Mouse (Mus musculus): ENCODE measurements around the gene Ralgds.
A peak's percentile ranks its signal among the peaks of the same experiment; 100 is the strongest.
"Not testable (repeated sequence)": the region's sequence is repeated elsewhere in the genome, so short reads cannot be mapped to it uniquely, and the experiment has no call there.

Gene Ralgds

DNA sequence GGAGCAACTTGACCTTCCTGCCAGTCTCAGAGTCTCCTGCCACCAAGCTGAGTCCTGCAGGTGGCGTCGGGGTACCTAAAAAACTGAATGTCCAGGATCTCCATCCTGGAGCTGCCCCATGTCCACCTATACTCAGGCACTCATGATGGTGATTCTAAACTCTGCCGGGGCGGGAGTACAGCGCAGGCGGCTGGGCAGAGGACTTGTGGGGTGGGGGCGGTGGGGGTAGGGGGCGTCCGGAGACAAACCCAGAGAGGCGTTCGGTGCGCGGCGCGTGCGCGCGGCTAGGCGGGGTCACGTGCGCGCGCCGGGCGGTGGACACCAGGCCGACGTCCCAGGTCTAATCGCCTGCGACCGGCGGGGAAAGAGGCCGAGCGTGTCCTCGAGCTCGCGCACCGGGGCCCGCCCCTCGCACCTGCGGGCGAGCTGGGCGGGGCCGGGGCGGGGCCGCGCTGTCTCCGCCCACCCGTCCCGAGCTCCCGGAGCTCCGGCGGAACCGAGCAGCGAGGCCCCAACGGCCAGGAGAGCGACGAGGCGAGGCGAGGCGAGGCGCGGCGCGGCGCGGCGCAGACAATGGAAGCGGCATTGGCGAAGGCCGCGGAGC lies at the start of gene Ralgds:
Ralgds (plus strand) TSS at position 328 of the 604 bp plus-strand sequence.
- peak; percentile 65 to 66 for DNase-seq (ENCODE audit: low spot score in 2 of 2)

GRCm38 (mm10) chr2:28463919-28464318 lies 49.0 kb upstream of the Ralgds start:
- peak; percentile 22 to 54 for DNase-seq (ENCODE audit: low spot score in 2 of 2)

DNA sequence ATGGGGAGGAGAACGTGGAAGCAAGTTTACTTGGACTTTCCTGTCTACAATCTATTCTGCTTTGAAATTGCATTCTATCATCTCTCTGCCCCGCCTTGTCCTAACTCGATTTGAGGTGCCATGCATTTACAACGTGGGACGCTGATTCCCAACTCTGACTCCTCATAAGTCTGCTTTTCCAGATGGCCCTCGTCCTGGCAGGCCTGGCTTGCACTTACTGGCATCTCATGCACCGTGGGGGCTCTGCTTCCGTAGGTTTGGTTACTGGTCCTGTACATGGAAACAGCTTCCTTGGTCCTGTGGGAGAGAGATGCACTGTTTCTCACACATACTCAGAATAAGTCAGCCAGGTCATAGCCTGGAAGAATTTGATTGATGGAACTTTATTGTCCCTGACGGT lies 48.0 kb upstream of the Ralgds start:
- no peak for DNase-seq (ENCODE audit: low spot score in 2 of 2)

- DNase-seq (ENCODE audit: low spot score in 2 of 2): peak; percentile 50 to 56
Measured at GRCm38 (mm10) chr2:28465836-28466518, 46.9 kb upstream of the Ralgds start, which contains the start of gene 1700007K13Rik. TSS of gene 1700007K13Rik (minus strand) at chr2:28466332.

DNA sequence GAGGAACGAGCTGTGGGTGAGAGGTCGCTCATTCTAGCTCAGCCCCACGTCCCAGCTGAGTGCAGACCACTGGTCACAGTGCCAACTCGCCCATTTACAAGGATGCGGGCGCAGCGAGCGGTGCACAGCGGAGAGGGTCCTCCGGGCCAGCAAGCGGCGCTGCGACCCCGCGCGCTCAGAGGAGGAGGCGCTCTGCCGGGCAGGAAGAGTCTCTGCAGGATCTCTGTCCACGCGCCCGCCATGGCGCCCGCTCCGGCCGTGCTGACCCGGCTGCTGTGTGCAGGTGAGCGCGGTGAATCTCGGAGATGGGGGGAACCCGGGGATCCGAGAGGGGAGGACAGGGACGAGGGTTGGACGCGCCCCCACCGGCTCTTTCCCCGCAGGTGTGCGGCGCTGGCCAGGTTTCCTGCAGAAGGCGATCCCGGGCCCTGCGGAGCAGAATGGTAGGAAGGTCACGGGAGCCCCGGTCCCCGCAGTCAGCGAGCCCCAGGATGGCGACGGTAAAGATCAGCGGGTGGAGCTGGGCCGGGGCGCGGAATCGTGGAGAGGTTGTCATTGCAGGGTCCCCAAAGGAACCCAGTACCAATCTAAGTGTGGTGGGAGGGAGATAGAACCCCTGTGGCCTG lies 45.0 kb upstream of the Ralgds start, which contains the start of gene Mrps2:
Mrps2 (plus strand) TSS at position 207 of the 626 bp plus-strand sequence.
- peak; percentile 75 to 76 for DNase-seq (ENCODE audit: low spot score in 2 of 2)

GRCm38 (mm10) chr2:28468486-28469225 lies 44.3 kb upstream of the Ralgds start:
- no peak for DNase-seq (ENCODE audit: low spot score in 2 of 2)

DNA sequence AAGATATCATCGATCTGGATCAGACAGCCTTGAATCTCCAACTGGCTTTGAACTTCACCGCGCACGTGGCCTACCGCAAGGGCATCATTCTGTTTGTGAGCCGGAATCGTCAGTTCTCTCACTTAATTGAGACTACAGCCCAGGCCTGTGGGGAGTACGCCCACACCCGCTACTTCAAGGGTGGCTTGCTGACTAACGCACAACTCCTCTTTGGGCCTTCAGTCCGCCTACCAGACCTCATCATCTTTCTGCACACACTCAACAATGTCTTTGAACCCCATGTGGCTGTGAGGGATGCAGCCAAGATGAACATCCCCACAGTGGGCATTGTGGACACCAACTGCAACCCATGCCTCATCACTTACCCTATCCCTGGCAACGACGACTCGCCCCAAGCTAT lies 43.5 kb upstream of the Ralgds start:
- no peak for DNase-seq (ENCODE audit: low spot score in 2 of 2)

GRCm38 (mm10) chr2:28470591-28470990 lies 42.3 kb upstream of the Ralgds start:
- no peak for DNase-seq (ENCODE audit: low spot score in 2 of 2)

DNA sequence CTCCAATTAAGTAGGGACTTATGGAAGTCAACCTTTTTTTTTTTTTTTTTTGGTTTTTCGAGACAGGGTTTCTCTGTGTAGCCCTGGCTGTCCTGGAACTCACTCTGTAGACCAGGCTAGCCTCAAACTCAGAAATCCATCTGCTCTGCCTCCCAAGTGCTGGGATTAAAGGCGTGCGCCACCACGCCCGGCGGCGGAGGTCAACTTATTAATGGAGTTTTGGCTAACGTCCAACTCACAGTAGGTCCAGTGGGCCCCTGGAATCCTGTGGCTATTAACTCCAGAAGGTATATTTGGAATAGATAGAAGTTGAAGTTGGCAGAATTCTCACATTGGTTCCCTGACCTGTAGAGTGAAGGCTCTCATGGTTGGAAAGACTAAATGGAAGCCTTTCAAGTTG lies 40.9 kb upstream of the Ralgds start:
- DNase-seq (ENCODE audit: low spot score in 2 of 2): not testable (repeated sequence)

GRCm38 (mm10) chr2:28477993-28478392 lies 34.9 kb upstream of the Ralgds start:
- not testable (repeated sequence) for DNase-seq (ENCODE audit: low spot score in 2 of 2)

- DNase-seq (ENCODE audit: low spot score in 2 of 2): no peak
Measured at GRCm38 (mm10) chr2:28479208-28480204, 33.4 kb upstream of the Ralgds start.

- no peak for DNase-seq (ENCODE audit: low spot score in 2 of 2)
Measured at GRCm38 (mm10) chr2:28483861-28484260, 29.1 kb upstream of the Ralgds start.

GRCm38 (mm10) chr2:28494521-28494920 lies 18.4 kb upstream of the Ralgds start:
- no peak for DNase-seq (ENCODE audit: low spot score in 2 of 2)

- peak; percentile 36 to 60 for DNase-seq (ENCODE audit: low spot score in 2 of 2)
Measured at GRCm38 (mm10) chr2:28495207-28495756, 17.6 kb upstream of the Ralgds start.

DNA sequence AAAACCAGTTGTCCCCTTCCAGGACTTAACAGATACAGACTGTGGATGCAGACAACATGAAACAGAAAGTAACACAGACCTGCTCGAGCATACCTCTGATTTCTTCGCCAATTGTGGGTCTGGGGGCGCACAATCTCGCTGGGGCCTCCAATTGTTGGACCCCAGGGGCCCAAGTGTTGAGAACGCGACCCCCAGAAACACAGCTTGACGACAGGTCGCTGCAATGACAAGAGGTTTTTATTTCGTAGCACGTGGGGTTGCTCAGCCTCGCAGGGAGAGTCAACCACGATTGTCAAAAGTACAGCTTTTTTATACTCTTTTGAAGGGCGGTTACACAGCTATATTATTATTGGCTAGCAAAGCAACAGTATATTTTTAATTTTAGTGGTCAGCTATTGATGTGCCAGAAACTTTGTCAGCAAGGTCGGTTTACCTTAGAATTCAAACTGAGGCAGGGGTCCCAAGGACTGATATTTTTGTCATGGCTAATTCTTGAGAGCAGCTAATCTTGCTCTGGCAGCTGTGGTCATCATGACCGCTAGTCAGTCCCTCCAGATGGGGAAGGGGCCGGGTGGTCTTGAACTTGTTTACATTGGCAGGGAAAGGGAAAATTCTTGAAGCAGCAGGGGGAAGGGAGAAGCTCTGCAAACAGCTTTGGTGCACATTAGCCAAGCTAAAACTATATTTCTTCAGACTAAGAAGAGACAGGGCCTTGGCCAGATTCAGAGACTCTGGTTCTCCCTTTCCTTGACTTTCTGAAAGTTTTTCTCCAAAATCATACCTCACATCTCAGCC lies 16.9 kb upstream of the Ralgds start:
- no peak for DNase-seq (ENCODE audit: low spot score in 2 of 2)

DNA sequence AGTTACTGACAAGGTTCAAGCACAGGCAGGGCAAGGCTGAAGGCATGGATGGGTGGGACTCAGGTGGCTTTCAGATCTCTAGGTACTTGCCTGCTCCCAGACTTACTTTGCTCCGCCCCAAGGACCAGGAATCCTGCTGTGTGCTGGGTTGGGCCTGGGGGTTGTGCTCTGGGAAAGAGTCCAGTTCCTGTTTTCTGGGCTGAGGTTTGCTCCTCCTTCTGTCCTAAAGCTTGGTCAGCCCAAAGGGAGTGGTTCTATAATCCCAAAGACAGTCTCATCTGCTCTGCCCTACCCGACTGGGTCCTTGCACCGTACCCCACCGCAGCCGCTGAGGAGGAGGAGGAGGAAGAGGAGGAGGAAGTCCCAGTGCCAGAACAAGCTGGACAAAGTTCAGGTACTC lies 16.3 kb upstream of the Ralgds start, which contains the start of gene Gbgt1:
Gbgt1 (plus strand) TSS at position 221 of the 400 bp plus-strand sequence.
- no peak for DNase-seq (ENCODE audit: low spot score in 2 of 2)

DNA sequence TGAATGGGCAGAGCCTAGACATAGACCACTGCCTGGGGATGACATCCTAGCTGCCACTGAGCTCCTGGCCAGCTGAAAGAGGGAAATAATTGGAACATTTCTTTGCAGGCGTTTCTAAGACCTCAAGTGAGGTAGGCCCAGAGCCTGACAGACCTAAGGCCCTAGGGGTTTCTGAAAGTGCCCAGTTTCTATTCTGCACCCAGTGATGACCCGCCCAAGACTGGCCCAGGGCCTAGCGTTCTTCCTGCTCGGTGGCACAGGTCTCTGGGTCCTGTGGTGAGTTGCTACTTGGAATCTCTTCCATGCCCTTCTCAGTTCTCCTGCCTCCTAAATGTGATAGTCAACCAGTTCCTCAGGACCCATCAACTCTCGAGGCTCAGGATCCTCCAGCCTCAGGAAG lies 15.4 kb upstream of the Ralgds start:
- no peak for DNase-seq (ENCODE audit: low spot score in 2 of 2)

DNA sequence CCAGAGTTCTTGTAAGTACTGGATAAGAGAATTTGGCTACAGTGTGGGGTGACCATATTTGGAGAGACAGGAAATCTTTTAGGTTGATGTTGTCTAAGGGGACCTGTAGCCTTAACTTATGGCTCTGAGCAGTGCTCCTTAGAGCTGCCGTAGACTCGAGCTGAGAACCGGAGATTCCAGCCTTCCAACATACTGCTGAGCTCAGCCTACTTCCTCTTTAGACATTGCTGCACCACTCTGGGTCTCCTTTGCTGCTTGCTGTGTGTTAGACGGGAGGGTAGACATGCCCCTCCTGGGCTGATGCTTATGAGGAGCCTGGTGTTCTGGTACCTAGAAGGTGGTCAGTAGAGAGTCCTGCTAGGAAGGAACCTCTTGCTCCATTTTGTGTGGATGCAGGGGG lies 14.5 kb upstream of the Ralgds start:
- DNase-seq (ENCODE audit: low spot score in 2 of 2): no peak

DNA sequence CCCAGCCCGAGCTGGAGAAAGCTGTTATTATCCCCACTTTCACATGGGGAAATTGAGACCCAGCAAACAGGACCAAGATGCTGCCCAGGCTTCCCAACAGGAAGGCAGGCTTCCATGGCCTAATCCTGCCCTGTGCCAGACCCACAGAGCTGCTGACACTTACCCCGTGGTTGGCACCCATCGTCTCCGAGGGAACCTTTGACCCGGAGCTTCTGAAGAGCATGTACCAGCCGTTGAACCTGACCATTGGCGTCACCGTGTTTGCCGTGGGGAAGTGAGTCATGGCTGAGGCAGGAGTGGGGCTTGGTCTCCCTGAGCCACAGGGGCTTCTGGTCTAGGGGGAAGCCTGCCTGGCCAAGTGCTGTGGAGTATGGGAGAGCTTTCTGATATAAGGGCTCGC lies 9.9 kb upstream of the Ralgds start:
- DNase-seq (ENCODE audit: low spot score in 2 of 2): no peak

DNA sequence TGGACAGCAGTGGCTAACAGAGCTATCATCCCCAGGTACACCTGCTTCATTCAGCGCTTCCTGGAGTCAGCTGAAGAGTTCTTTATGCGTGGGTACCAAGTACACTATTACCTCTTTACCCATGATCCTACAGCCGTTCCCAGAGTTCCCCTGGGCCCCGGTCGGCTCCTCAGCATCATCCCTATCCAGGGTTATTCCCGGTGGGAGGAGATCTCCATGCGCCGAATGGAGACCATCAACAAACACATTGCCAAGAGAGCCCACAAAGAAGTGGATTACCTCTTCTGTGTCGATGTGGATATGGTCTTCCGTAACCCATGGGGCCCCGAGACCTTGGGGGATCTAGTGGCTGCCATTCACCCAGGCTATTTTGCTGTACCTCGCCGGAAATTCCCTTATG lies 8.2 kb upstream of the Ralgds start:
- DNase-seq (ENCODE audit: low spot score in 2 of 2): no peak

Measured in spleen, postnatal 36 days (tissue).